Mouse (Mus musculus) megakaryocyte-erythroid progenitor cell, adult 5-6 weeks (primary cell): ENCODE results near the gene Sugct. TPM values are rescaled to one million over a fixed set of nuclear protein-coding genes. Genes with fewer than 3 reads are reported as not detected.

Experiments
- ATAC-seq: replicated peaks from 2 replicates; pipeline ENCODE4 v1.8.0; 2016; ENCODE audit warnings: mild to moderate bottlenecking, inconsistent platforms; ENCODE audit not compliant: severe bottlenecking, poor library complexity, low FRiP score, low TSS enrichment
- total RNA-seq, 2 experiments: library from RNA; stranded (forward) in 1 of 2; stranded (reverse) in 1 of 2; fragments of 200-1000, 215-1000 nt in 1 of 2; fragments of >200 nt in 1 of 2; fragmentation: Nextera tagmentation in 1 of 2; gene quantifications; 2 replicates each; pipeline ENCODE4 v1.2.3; 2014 to 2017

Gene Sugct
- total RNA-seq, 2 experiments from 2014 or later, result not detected

DNA sequence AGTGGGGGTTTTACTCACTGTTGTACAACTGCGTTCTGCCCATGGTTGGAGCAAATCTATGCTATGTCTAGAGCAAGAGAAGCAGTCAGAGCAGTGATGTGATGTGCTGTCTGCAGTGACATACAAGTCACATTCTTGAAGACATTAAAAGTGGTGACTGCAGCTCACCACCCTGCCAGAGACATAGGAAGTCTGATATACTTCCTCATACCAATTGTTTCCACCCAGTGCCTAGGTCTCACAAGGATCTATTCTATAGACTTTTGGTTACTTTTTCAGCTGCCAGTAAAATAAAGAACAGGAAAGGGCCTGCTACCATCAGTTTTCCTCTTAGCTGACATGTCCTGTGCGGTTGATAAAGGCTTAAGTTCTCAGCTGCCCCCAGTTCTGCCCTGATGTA lies 613.7 kb downstream of the Sugct start:
- no peak for ATAC-seq

DNA sequence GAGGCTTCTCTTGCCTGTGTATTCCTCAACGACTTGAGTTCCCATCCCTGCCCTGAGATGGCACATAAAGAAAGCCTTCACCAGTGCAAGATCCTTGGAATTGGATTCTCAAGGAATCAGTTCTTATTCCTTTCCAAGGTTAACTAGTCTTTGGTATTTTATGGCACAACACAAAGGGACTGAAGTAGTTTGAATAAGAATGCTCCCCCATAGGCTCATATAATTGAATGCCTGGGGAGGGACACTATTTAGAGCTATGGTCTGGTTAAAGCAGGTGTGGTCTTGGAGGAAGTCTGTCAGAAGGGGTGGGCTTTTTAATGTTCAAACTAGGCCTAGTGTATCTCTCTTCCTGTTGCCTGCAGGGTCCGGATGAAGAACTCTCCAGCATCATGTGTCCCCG lies 629.8 kb downstream of the Sugct start:
- ATAC-seq, result no peak

DNA sequence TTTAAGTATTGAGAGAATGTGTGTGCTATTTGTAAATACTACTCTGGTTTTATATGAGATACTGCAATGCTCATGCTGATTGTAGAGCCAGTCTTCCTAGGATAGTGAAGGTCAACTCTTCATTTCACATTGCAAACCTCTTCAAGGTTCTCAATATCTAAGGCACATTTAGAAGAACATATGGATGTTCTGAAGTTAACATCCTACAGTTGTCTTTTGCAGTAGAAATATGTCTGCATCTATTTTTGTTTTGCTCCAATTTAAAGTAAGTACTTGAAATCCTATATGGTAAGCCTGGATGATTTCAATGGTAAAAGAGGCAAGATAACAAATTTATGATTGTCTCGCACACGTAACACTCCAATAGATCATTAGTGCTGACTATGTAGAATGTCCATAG lies 638.7 kb downstream of the Sugct start:
- no peak for ATAC-seq

DNA sequence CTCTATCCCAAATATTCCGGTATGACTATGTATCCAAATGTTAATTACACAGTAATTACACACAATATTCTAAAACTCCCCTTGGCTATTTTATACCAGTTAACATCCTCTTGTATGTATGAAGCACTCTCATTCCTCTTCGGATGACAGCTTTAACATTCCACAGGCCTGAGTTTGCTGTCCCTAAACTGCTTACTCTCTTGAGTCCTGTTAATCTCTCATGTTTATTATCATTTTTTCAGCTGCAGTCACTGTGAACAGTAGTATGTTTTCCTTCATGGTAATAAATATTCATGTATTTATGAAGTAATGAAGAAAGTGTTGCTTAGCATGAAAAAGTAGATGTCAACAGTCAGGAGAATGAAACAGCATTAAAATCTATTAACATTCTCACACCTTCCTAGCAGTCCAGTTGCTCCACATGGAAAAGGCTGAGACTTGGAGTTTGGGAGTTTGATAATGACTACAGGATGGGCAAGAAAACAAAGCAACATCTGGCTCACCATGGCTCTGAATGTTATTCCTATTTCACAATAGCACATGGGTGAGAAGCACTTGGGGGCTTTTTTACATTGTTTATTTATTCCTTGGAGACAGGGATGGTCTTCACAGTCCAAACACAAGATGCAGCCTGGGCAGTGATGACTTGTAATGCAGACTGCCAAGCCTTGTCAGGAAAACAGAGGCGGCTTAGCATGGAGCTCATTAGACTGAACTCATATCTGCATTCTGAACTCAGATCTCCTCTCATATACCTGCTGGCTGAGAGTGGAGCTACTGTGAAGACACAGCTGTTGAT lies 651.7 kb downstream of the Sugct start:
- ATAC-seq, result no peak

DNA sequence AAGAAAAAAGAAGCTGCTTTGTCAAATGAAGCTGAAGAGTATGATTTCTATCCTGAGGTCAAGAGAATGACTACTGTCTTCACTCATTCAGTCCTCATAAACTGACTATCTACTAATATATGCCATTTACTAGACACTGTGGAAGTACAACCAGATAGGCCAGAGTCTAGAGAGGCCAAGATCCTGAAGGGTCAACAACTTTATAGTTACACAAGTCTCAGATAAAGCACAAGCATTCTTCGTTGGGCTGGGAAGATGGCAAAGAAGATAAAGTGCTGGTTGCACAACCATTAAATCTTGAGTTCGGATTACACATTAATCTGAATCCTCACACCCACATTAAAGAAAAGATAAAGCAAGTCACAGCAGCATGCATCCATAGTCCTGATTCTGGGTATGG lies 653.0 kb downstream of the Sugct start:
- no peak for ATAC-seq

DNA sequence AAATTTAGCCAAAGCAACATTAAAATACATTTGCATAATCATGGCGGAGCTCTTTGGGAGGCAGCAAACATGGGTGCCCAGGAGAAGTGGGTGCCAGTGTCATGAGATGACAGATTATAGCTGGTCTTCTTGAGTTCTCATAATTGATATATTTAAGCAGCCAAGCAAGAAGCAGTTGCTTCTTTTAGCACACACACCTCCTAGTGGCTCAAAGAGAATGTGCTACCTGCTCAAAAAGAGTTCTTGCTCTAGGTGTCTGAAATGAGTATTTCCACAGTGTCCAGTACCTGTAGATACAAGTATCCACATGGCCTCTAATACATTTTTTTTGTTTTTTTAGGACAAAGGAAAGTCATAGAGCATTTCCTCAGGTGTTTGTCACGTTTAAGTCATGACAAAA lies 655.6 kb downstream of the Sugct start:
- ATAC-seq, result peak; percentile 77

DNA sequence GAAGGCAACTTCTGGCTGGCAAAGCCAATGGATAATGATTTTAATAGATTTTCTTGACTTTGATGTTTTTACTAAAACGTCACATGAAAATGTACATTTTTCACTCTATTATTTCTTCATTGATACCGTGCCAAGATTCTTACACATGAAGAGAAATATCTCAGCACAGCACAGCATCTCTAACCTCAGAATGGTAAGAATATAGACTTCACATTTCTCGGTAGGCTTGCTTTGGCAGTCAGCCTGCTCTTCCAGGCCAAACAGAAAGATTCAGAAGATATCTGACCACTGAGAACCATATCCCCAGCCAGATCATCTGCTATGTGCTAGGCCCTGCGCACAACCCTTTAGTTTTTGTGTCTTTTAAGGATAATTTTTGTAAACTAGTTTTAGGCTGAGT lies 657.0 kb downstream of the Sugct start:
- ATAC-seq, result no peak

DNA sequence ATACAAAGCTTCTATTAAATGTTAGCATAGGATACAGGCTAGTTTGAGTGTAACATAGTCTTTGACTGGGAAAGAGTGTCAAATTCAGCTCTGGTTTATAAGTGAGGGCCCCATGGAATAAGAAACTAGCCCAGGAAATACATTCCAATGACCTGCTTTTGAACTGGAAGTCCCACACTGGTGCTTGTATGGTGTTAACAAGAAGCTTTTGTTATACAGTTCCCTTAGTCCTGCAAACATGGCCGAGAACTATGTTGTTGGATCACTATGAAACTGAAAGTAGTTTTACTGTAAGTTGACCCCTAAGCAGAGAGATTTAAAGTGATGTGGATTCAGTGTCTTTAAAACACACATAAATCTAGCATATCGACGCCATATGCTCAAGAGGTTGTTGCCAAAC lies 657.5 kb downstream of the Sugct start:
- no peak for ATAC-seq

DNA sequence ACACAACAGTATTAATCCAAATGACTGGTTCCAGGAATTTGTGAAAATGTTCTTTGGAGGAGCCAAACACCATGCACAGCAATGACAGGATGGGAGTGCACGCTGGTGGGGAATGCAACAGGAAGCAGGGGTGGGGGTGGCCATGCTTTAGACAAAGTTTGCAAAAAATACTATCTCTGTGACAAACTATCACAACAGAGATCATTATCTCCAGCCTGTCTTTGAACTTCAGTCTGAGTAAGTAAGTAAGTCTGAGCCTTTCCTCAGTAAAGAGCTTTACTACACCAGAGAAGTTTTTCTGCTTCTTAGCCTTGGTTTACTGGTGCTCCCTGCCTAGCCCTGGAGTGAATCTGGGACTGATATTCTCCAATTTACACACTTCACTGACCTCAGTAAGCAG lies 664.6 kb downstream of the Sugct start:
- no peak for ATAC-seq

DNA sequence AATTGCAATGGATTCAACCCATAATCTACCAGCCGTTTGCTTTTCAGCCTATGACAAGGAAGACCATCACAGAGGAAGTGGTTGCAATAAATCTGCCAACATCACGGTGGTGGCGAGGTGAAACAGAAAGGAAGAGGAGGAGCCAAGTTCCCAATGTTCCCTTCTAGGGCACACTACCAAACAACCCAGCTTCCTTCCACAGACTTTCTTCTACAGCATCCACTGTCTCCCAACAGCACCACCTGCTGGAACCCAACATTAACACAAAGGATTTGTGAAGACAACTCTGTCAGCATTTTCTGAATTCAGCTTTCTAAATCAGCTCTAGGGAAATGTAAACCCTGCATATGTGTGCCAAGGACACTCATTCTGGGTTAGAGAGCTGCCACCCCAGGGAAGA lies 666.8 kb downstream of the Sugct start:
- ATAC-seq, result peak; percentile 82

DNA sequence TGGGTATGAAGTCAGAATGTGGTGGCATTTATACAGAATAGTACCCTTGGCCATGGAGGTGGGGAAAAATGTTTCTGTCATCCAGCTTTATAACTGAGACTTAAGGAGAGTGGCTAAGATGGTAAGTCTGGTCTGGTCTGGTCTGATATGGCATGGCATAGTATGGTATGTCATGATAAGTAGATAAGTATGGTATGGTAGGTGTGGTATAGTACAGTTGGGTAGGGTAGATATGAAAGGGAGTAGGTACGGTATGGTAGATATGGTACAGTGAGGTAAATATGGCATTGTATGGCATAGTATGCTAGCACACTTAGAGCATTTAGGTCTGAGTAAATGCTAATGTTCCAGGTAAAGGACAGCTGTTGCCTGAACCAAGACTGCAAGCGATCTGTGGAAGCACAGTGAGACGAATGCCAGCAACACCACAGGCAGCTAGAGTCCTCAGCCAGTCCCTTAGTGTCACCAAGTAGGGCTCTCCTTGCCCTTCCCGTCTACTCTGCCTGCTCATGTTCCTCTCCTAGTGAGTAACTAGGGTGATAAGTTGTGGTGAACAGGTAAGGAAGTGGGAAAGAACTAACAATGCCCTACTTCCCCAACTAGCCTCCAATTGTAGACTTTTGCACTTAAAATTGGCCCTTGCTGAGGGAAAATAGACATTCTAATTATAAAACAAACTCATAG lies 667.4 kb downstream of the Sugct start:
- ATAC-seq, result peak; percentile 98

DNA sequence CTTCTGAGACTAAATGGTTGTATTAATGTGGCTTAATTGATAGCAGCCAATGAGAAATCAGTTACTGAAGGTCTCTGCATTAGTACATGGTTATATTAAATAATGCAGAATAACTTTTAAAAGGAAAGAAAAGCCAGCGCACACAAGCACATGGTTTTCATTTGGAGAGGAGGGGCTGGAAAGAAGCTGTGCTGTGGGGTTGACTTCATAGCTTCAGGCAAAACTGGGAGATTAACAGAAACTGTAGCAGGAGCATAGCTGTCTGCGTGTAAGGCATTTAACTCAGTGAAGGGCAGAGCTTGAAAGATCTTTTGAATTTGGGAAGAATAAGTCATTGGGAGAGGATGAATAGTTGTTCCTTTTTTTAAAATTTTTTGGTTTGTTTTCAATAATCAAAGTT lies 668.4 kb downstream of the Sugct start:
- ATAC-seq, result no peak

DNA sequence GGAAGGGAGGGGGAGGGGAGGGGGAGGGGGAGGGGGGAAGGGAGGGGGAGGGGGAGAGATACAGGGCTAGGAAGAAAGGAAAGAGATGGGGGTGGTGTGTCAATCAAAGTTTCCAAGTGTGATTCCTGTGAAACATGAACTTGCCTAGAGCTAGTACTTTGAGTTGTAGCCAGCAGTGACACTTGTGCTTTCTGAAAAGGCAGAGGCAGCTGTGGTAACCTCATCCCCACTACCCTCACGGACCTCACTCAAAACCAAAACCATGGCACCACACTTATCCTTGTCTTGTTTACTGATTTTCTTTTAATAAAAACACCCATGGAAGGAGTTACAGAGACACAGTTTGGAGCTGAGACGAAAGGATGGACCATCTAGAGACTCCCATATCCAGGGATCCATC lies 698.9 kb downstream of the Sugct start:
- no peak for ATAC-seq

DNA sequence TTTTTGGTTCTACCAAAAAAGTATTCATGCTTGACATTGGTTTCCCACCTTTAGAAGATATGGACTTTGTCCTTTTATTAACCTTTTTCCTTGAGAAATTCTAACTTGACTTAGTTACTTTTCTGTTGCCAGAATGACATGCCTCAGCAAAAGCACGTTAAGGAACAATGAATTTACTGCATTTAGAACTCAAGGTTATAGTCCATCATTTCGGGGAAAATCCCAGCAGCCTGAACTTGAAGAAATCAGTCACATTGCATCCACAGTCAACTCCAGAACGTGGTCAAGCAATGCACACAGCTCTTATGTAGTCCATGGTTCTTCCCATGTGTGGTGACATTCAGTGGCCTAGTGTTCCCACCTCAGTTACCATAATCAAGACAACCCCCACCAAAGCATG lies 700.0 kb downstream of the Sugct start:
- no peak for ATAC-seq

DNA sequence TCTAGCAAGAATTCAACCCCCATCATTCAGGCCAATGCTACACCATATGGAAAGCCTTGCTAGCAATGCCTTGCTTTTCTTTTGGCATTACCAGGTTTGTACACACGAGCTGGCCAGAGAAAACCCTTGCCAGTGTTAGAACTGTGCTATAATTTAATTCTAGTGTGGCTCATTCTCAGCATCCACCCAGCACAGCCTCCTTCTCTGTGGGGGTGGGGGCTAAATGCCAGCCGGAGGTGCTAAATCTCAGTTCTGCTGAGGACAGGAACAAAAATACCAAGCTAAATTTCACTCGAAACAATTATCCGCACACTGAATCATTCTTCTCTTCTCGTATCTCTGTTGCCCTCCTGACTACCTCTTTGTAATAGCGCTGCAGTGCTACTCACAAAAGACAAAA lies 717.6 kb downstream of the Sugct start:
- ATAC-seq, result no peak

DNA sequence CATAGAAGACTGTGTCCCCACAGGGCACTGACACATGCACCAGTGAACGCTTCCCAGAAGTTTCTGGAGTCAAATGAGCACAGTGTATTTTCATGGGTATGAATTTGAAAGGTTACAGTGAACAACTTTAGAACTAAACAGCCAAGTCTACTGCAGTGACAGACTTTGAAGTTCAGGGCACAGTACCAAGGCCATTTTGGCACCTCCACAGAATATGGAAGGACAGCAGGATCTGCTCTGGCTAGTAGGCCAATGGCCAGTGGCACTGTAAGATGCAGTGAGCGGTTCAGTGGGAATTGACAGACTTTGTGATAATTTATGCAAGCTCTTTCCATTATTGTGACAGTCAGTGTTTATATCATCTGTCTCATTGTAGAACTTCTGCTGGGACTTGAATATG lies 724.1 kb downstream of the Sugct start:
- ATAC-seq, result no peak

DNA sequence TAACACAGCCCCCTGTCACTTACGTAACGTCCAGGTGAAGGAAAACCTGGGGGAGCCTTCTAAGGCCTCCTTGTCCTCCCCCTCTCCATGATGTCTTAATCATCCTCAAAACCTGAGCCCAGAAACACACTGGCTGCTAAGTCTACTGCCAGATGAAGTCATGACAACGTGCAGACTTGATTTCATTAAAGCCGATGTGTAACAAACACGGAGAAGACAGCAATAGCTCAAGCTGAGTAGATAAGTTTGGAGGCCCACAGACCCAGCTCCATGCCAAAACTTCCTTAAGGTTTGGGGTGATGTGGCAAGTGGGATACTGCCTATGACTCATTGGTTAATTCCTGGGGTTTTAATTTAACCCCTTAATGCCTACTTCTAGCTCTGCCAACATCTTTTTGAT lies 726.4 kb downstream of the Sugct start:
- ATAC-seq, result no peak

DNA sequence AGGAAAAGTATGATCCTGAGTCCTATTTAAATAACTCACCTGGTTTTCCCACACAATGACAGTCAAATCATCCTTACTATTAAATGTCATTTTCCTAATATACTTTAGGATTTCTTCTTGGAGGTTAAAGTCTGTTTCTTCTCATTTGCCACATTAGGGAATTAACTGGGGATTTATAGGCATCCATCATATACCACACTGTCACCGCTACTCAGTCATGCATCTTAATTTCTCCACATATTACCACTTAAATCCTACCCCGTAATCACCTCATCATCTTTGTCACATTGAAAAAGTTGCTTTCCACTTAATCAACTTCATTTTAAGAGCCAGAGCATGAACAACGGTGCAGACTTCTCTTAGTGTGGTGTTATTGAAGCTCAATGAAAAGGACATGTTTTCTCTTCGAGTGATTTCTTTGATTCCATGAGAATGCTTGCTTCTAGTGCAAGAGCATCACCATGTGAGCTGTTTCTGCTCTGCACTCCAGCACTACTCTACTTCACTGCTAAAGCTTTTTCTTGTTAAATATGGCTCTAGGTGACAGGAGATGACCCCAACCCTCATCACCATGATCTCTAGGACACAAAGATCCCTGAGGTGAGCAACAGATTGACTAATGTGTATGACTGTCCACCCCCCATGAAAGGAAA lies 730.4 kb downstream of the Sugct start:
- no peak for ATAC-seq

DNA sequence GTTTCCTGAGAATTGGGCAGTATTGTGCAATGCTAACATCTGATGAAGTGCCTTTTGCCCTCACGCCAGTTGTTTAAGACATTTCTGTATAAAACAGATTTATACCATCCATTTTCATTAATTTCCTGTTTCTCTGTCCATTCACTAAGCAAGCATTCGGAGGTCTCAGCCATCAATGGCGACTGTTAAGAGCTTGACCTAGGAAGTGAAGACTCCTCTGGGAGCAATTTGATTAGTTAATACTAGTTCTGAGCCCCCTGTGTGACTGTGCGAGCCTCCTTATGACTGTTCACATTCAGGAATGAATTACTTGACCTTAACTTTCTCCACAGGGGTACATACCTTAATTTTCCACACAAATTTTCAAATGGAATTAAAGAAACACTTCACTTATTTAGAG lies 743.3 kb downstream of the Sugct start:
- no peak for ATAC-seq

DNA sequence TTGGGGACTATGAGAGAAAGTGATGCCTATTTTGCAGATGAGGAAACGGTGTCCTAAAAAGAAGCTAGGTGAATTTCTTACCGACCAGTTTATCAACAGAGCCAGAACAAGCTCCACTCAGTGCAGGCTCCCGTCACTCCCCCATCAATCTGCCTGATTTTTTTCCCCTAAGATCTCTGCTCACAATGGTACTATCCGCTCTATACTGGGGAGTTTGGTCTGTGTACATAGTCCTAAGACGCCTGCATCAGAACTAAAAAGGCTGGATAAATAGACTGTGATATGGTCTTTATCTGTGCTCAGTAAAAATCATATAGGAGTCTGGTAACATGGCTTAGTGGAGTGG lies 755.9 kb downstream of the Sugct start:
- ATAC-seq, result no peak
